Mouse (Mus musculus): Measurements from ENCODE around the gene Lingo3. TPM values are rescaled to one million over a fixed set of nuclear protein-coding genes. Genes with fewer than 3 reads are reported as not detected.
A peak's percentile ranks its signal among the peaks of the same experiment; 100 is the strongest.

Lingo3 gene
- polyA plus RNA-seq, 1 experiment from 2014 or later: 0.77 TPM

DNA sequence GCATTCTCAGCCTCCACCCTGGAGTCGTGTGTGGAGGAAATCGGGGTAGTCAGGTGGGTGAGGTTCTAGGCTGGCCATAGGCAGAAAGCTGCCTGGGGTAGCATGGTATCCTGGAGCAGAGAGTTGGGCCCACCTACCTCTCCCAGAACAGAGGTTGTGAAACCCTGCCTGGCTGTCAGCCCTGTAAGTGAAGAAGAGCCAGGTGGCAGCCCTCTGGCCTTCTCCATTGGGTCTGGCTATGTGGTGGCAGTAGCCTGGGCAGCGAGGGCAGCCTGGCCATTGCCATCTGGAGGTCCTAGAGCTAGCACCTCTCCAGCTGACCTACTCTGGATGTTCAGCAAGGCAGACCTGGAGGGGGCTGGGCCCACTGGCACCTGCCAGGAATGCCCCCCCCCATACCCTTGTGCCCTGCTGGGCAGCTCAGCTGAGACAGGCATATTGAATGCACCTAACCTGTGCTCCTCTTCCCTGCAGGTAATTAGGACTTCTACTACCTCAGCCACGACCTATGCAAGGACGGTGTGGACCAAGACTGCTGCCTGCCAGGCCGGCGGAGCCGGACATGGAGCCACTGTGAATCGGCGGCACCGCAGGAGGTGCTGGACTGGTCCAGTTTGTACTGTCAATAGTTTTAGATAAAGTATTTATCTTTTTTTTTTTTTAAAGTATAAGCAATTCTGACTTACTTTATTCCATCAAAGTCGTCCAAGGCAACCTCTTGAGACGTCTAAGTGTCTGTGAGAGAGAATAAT, 50.6 kb downstream of the Lingo3 start:
- no peaks in the 10 kb centered on the region for H3K27me3 ChIP-seq
- WGBS: 91% methylated on average over 13 of the region's 13 CpGs
- H3K36me3 ChIP-seq: peaks cover 84% of the 10 kb centered on the region
- no peak overlapping the region for H3K9ac ChIP-seq (replicated peaks)
- no peak overlapping the region for H3K27ac ChIP-seq (replicated peaks)
- no peak overlapping the region for H3K4me3 ChIP-seq
- no peak for ATAC-seq (ENCODE audit: low FRiP score, low read depth)
- no peak overlapping the region for H3K4me2 ChIP-seq (replicated peaks)
- no peaks in the 10 kb centered on the region for H3K9me3 ChIP-seq
- peaks cover 13% of the 10 kb centered on the region for H3K4me1 ChIP-seq

DNA sequence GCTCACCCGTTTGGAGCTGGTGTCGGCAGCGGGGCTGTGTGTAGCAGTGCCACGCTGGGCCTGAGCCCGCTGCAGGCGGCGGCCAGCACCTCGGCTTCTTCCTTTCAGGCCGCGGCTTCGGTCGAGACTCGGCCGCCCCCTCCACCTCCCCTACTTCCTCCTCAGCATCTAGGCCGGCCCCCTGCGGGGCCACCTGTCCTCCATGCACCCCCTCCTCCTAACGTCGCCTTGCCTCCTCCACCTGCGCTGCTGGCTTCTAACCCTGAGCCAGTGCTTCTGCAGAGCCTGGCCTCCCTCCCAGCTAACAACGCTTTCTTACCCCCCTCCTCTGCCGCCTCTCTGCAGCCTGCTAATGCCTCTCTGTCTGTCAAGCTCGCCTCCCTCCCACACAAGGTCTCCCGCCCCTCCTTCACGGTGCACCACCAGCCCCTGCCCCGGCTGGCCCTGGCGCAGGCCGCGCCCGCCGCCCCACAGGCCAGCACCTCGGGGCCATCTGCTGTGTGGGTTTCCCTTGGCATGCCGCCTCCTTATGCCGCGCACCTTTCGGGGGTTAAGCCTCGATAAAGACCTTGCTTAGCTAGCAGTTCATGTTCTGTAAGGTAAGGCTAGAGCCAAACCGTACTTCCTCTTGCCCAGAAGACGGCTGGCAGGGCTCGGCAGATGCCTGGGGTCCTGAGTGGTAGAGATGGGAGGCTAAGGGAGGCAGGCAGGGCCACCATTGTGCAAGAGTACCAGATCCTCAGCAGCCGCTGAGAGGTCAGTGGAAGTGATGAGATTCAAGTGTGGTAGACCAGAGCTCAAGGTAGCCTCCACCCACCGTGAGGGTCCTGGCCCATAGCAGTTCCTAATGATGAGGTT, 51.4 kb downstream of the Lingo3 start:
- Histone ChIP-seq H3K4me2 (replicated peaks) (no peak overlapping the region), H3K27ac (replicated peaks) (0 out of 2 replicates have a peak overlapping the region, but pooled peaks have one; percentile 21), H3K4me3 (no peak overlapping the region), H3K4me1 (peaks cover 13% of the 10 kb centered on the region), H3K9ac (replicated peaks) (no peak overlapping the region), H3K27me3 (no peaks in the 10 kb centered on the region), H3K36me3 (peaks cover 92% of the 10 kb centered on the region), H3K9me3 (no peaks in the 10 kb centered on the region)
- no peak for ATAC-seq (ENCODE audit: low FRiP score, low read depth)
- WGBS: 75% methylated on average over 34 of the region's 41 CpGs

DNA sequence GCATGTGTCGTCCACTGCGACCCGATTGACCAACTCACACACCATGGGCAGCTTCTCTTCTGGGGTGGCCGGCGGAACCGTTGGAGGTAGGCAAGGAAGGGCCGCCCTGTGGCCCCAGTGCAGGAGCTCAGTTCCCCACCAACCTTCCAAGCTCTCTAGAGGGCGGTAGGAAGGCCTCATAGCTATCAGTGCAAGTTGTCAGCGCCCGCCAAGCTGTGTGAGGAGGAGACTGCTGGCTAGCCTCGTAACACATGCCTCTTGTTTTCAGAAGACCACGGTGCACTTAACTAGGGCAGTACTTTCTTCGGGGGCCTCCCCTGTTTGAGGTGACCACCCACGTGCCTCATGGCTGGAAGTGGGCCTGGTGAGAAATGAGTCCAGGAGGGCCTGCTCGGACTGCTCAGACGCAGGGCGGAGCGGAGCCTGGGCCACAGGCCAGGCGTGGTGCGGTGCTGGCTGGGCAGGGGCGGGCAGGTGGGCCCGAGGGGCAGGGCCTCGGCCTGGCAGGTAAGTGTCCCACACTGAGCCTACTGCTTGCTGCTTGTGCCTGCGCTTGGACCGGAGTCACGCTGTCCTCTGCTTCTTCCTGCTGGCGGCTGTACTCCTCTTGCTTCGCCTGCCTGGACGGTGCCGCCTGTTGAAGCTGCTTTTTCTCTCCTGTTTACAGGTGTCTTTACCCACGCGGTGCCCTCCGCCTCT, 52.2 kb downstream of the Lingo3 start:
- 0 out of 2 replicates have a peak overlapping the region, but pooled peaks have one; percentile 20 for H3K27ac ChIP-seq (replicated peaks)
- peaks cover 98% of the 10 kb centered on the region for H3K36me3 ChIP-seq

DNA sequence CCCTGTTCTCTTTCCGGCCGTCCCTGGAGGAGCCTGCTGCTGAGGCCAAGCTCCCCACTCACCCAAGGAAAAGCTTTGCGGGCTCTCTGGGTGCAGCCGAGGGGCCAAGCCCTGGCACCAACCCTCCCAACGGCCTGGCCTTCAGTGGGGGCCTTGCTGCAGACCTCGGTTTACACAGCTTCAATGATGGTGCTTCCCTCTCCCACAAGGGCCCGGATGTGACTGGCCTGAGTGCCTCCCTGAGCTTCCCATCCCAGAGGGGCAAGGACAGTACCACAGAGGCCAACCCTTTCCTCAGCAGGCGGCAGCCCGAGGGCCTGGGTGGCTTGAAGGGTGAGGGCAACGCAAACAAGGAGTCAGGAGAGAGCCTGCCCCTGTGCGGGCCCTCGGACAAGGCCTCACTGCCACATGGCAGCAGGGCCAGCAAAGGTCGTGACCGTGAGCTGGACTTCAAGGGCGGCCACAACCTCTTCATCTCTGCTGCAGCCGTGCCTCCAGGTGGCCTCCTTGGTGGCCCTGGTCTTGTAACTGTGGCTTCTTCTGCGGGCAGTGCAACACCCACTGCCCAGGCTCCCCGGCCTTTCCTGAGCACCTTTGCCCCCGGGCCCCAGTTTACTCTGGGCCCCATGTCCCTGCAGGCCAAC, 53.0 kb downstream of the Lingo3 start:
- no peak overlapping the region for H3K4me2 ChIP-seq (replicated peaks)
- H3K9ac ChIP-seq (replicated peaks): no peak overlapping the region
- no peaks in the 10 kb centered on the region for H3K27me3 ChIP-seq
- H3K4me3 ChIP-seq: no peak overlapping the region
- WGBS: 87% methylated on average over 19 of the region's 19 CpGs
- H3K9me3 ChIP-seq: no peaks in the 10 kb centered on the region
- no peak overlapping the region for H3K27ac ChIP-seq (replicated peaks)
- H3K36me3 ChIP-seq: peaks cover 98% of the 10 kb centered on the region
- 0 out of 2 replicates have a peak, but pooled peaks cover 2% of the 10 kb centered on the region for H3K4me1 ChIP-seq
- ATAC-seq (ENCODE audit: low FRiP score, low read depth): no peak

More for the DNA sequence above, 52.2 kb downstream of the Lingo3 start:
- 88% methylated on average over 30 of the region's 33 CpGs for WGBS
- Histone ChIP-seq H3K27me3 (no peaks in the 10 kb centered on the region), H3K4me3 (no peak overlapping the region), H3K9me3 (no peaks in the 10 kb centered on the region), H3K4me2 (replicated peaks) (no peak overlapping the region), H3K9ac (replicated peaks) (no peak overlapping the region), H3K4me1 (peaks cover 7% of the 10 kb centered on the region)
- ATAC-seq (ENCODE audit: low FRiP score, low read depth): no peak

DNA sequence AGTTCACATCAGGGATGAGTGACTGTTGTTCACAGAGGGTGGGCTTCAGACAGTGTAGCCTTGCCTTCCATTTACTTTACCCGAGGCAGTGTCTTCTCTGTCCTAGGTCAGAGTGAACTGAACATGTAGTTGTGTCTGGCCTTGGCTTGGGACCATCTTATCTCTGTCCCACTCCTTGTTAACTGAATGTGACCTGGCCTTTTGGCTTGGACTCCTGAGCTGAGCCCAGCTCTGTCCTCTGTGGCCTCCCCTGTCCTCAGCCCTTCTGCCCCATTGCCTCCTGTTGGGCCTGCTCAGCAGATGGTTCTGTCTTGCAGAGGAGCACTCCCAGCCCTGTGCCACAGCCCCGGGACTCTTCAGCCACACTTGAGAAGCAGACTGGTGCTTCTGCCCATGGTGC, 56.3 kb downstream of the Lingo3 start:
- no peak overlapping the region for H3K9ac ChIP-seq (replicated peaks)
- WGBS: 89% methylated on average over 2 of the region's 2 CpGs
- H3K4me2 ChIP-seq (replicated peaks): no peak overlapping the region
- peaks cover 99% of the 10 kb centered on the region for H3K36me3 ChIP-seq
- no peak overlapping the region for H3K4me3 ChIP-seq
- no peak for ATAC-seq (ENCODE audit: low FRiP score, low read depth)
- H3K9me3 ChIP-seq: no peaks in the 10 kb centered on the region
- H3K27me3 ChIP-seq: no peaks in the 10 kb centered on the region
- no peaks in the 10 kb centered on the region for H3K4me1 ChIP-seq
- H3K27ac ChIP-seq (replicated peaks): no peak overlapping the region

DNA sequence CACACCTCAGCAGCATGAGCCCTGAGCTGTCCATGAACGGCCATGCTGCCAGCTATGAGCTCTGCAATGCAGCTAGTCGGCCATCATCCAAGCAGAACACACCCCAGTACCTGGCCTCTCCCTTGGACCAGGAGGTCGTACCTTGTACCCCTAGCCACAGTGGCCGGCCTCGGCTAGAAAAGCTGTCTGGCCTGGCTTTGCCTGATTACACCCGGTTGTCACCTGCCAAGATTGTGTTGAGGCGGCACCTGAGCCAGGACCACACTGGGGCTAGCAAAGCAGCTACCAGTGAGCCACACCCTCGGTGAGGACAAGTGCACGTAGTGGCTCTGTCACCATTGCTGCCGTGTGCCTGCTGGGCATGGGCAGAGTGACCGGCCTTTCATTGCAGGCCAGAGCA, 57.9 kb downstream of the Lingo3 start:
- ATAC-seq (ENCODE audit: low FRiP score, low read depth): no peak
- H3K27me3 ChIP-seq: no peaks in the 10 kb centered on the region
- H3K27ac ChIP-seq (replicated peaks): no peak overlapping the region
- H3K9ac ChIP-seq (replicated peaks): no peak overlapping the region
- H3K4me2 ChIP-seq (replicated peaks): no peak overlapping the region
- H3K9me3 ChIP-seq: no peaks in the 10 kb centered on the region
- H3K4me3 ChIP-seq: no peak overlapping the region
- H3K36me3 ChIP-seq: peaks cover 99% of the 10 kb centered on the region
- no peaks in the 10 kb centered on the region for H3K4me1 ChIP-seq
- WGBS: 92% methylated on average over 11 of the region's 11 CpGs

DNA sequence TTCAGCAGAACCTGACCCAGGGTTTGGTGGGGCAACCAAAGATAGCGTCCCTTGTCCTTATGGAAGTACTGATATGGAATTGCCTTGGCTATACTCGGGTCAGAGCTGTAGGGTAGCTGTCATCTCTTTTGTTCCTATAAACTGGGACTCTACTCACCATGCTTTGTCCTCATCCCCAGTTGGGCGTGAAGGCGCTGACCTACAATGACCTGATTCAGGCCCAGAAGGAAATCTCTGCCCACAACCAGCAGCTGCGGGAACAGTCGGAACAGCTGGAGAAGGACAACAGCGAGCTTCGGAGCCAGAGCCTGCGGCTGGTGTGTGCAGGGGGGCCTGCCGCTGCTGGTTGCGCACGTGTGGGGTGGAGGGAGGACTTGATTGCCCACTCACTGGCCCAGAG, 59.0 kb downstream of the Lingo3 start:
- H3K27ac ChIP-seq (replicated peaks): no peak overlapping the region
- ATAC-seq (ENCODE audit: low FRiP score, low read depth): no peak
- no peak overlapping the region for H3K4me3 ChIP-seq
- H3K4me1 ChIP-seq: no peaks in the 10 kb centered on the region
- no peak overlapping the region for H3K9ac ChIP-seq (replicated peaks)
- peaks cover 96% of the 10 kb centered on the region for H3K36me3 ChIP-seq
- 75% methylated on average over 12 of the region's 12 CpGs for WGBS
- H3K4me2 ChIP-seq (replicated peaks): no peak overlapping the region
- no peaks in the 10 kb centered on the region for H3K27me3 ChIP-seq
- no peaks in the 10 kb centered on the region for H3K9me3 ChIP-seq

DNA sequence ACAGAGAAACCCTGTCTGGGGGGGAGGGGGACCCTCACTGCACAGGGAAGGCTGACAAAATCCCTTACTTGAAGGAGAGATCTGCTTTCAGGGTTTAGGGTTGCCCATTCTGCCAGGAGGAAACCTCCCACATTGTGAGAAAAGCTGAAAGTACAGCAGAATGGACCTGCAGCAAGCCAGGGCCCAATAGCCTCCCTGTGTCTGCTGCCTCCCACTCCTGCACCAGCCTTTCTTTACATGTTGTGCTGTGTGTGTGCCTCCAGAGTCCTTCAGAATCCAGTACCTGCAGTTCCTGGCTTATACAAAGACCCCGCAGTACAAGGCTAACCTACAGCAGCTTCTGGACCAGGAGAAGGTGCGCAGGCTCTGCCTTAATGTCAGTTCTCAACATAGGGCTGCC, 59.5 kb downstream of the Lingo3 start:
- Histone ChIP-seq H3K9me3 (no peaks in the 10 kb centered on the region), H3K4me1 (no peaks in the 10 kb centered on the region), H3K27me3 (no peaks in the 10 kb centered on the region), H3K9ac (replicated peaks) (0 out of 2 replicates have a peak overlapping the region, but pooled peaks have one; percentile 15), H3K4me3 (no peak overlapping the region), H3K4me2 (replicated peaks) (no peak overlapping the region), H3K36me3 (peaks cover 97% of the 10 kb centered on the region), H3K27ac (replicated peaks) (no peak overlapping the region)
- ATAC-seq (ENCODE audit: low FRiP score, low read depth): no peak
- 96% methylated on average over 2 of the region's 2 CpGs for WGBS

MicroRNA genes within 50 kb of the gene (microRNA counts, 519-probe panel; counts per million panel counts)
- microRNA mmu-miR-1982: not detected

Small RNAs within 50 kb of the gene (microRNA-seq; reads per million reads assigned to microRNA genes)
- gene Mir1982: 3.9 reads per million, percentile 15 among the genes with 10 or more reads in this experiment

Other genes with a start within 250 kb of the Lingo3 start
- 63.1 and 68.4 TPM in 2 replicates for gene Scamp4, start 241.2 kb downstream of the Lingo3 start, polyA plus RNA-seq (2016; fragmentation: Nextera tagmentation; extraction: Ambion mirVana)
- 7.8 and 8.7 TPM in 2 replicates for gene Adat3, start 241.2 kb downstream of the Lingo3 start, polyA plus RNA-seq (2016; fragmentation: Nextera tagmentation; extraction: Ambion mirVana)
- gene Gm49322, start 238.0 kb downstream of the Lingo3 start, polyA plus RNA-seq (2016; fragmentation: Nextera tagmentation; extraction: Ambion mirVana): 6.0 and 7.5 TPM in 2 replicates
- 180 and 194 TPM in 2 replicates for gene Csnk1g2, start 221.2 kb downstream of the Lingo3 start, polyA plus RNA-seq (2016; fragmentation: Nextera tagmentation; extraction: Ambion mirVana)
- gene Btbd2, start 187.0 kb downstream of the Lingo3 start, polyA plus RNA-seq (2016; fragmentation: Nextera tagmentation; extraction: Ambion mirVana): 82.7 and 95.3 TPM in 2 replicates
- 83.6 and 86.5 TPM in 2 replicates for gene Mknk2, start 165.9 kb downstream of the Lingo3 start, polyA plus RNA-seq (2016; fragmentation: Nextera tagmentation; extraction: Ambion mirVana)
- 60.4 and 67.0 TPM in 2 replicates for gene Mob3a, start 142.1 kb downstream of the Lingo3 start, polyA plus RNA-seq (2016; fragmentation: Nextera tagmentation; extraction: Ambion mirVana)
- 24.9 and 29.9 TPM in 2 replicates for gene Izumo4, start 141.9 kb downstream of the Lingo3 start, polyA plus RNA-seq (2016; fragmentation: Nextera tagmentation; extraction: Ambion mirVana)
- 94.0 and 99.1 TPM in 2 replicates for gene Ap3d1, start 101.8 kb downstream of the Lingo3 start, polyA plus RNA-seq (2016; fragmentation: Nextera tagmentation; extraction: Ambion mirVana)
- gene Dot1l, start 88.8 kb downstream of the Lingo3 start, polyA plus RNA-seq (2016; fragmentation: Nextera tagmentation; extraction: Ambion mirVana): 26.9 and 30.8 TPM in 2 replicates
- gene Sf3a2, start 45.8 kb downstream of the Lingo3 start, polyA plus RNA-seq (2016; fragmentation: Nextera tagmentation; extraction: Ambion mirVana): 68.5 and 70.8 TPM in 2 replicates
- gene Plekhj1, start 45.4 kb downstream of the Lingo3 start, polyA plus RNA-seq (2016; fragmentation: Nextera tagmentation; extraction: Ambion mirVana): 137 and 148 TPM in 2 replicates
- 0.10 TPM in 1 of 2 replicates, not detected in the other for gene Amh, start 38.8 kb downstream of the Lingo3 start, polyA plus RNA-seq (2016; fragmentation: Nextera tagmentation; extraction: Ambion mirVana)
- gene Jsrp1, start 30.5 kb downstream of the Lingo3 start, polyA plus RNA-seq (2016; fragmentation: Nextera tagmentation; extraction: Ambion mirVana): 0.38 and 0.50 TPM in 2 replicates
- 1,390 and 1,564 TPM in 2 replicates for gene Oaz1, start 17.4 kb downstream of the Lingo3 start, polyA plus RNA-seq (2016; fragmentation: Nextera tagmentation; extraction: Ambion mirVana)
- 250 and 263 TPM in 2 replicates for gene Lsm7, start 11.2 kb upstream of the Lingo3 start, polyA plus RNA-seq (2016; fragmentation: Nextera tagmentation; extraction: Ambion mirVana)
- gene Sppl2b, start 11.2 kb upstream of the Lingo3 start, polyA plus RNA-seq (2016; fragmentation: Nextera tagmentation; extraction: Ambion mirVana): 44.6 and 47.1 TPM in 2 replicates
- 0.08 and 0.14 TPM in 2 replicates for gene Tmprss9, start 27.8 kb upstream of the Lingo3 start, polyA plus RNA-seq (2016; fragmentation: Nextera tagmentation; extraction: Ambion mirVana)
- gene Timm13, start 56.9 kb upstream of the Lingo3 start, polyA plus RNA-seq (2016; fragmentation: Nextera tagmentation; extraction: Ambion mirVana): 305 and 308 TPM in 2 replicates
- 61.7 and 62.0 TPM in 2 replicates for gene Lmnb2, start 74.2 kb upstream of the Lingo3 start, polyA plus RNA-seq (2016; fragmentation: Nextera tagmentation; extraction: Ambion mirVana)
- 8.7 and 11.8 TPM in 2 replicates for gene Gadd45b, start 86.0 kb upstream of the Lingo3 start, polyA plus RNA-seq (2016; fragmentation: Nextera tagmentation; extraction: Ambion mirVana)
- gene Gng7, start 170.9 kb upstream of the Lingo3 start, polyA plus RNA-seq (2016; fragmentation: Nextera tagmentation; extraction: Ambion mirVana): 8.8 and 9.3 TPM in 2 replicates
- gene Diras1, start 181.6 kb upstream of the Lingo3 start, polyA plus RNA-seq (2016; fragmentation: Nextera tagmentation; extraction: Ambion mirVana): 11.3 and 13.4 TPM in 2 replicates
- 33.1 and 34.9 TPM in 2 replicates for gene Slc39a3, start 193.4 kb upstream of the Lingo3 start, polyA plus RNA-seq (2016; fragmentation: Nextera tagmentation; extraction: Ambion mirVana)
- 262 and 271 TPM in 2 replicates for gene Sgta, start 216.1 kb upstream of the Lingo3 start, polyA plus RNA-seq (2016; fragmentation: Nextera tagmentation; extraction: Ambion mirVana)
- 56.9 and 58.3 TPM in 2 replicates for gene Thop1, start 226.0 kb upstream of the Lingo3 start, polyA plus RNA-seq (2016; fragmentation: Nextera tagmentation; extraction: Ambion mirVana)